Mouse (Mus musculus) testis, postnatal 14 days (tissue): ENCODE measurements around the gene Atp6v0c.

ENCODE experiments used
- DNase-seq: peaks from one replicate; pipeline ENCODE4 v3.0.0; 2021; ENCODE audit warnings: low spot score

The Atp6v0c gene

GRCm38 (mm10) chr17:24199252-24199651 lies 29.8 kb upstream of the Atp6v0c start:
- no peak for DNase-seq

GRCm38 (mm10) chr17:24197032-24197824 lies 27.7 kb upstream of the Atp6v0c start:
- DNase-seq: no peak

GRCm38 (mm10) chr17:24195349-24195748 lies 25.8 kb upstream of the Atp6v0c start:
- DNase-seq: no peak

DNA sequence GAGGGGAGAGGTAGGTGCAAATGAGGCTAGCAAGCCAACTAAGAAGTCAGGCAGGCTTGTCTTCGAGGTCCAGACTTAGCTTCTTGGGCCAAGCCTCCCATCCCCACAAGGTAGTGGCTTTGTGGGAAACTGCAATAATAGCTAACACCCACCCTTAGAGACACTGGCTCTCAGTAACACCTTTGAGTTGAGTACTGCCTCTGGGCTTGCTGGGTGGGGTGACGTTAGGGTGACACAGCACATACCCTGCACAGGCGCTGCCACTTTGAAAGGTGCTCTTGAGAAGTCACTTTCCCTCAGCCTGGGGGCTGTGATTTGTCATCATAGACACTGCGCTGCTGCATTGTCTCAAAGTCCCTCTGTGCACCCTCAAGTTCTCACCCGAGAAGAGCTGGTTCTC lies 24.3 kb upstream of the Atp6v0c start:
- DNase-seq: no peak

GRCm38 (mm10) chr17:24193268-24193667 lies 23.8 kb upstream of the Atp6v0c start:
- DNase-seq: no peak

GRCm38 (mm10) chr17:24192848-24193247 lies 23.3 kb upstream of the Atp6v0c start:
- no peak for DNase-seq

GRCm38 (mm10) chr17:24191481-24191880 lies 22.0 kb upstream of the Atp6v0c start:
- no peak for DNase-seq

GRCm38 (mm10) chr17:24190934-24191333 lies 21.4 kb upstream of the Atp6v0c start:
- DNase-seq: no peak

DNA sequence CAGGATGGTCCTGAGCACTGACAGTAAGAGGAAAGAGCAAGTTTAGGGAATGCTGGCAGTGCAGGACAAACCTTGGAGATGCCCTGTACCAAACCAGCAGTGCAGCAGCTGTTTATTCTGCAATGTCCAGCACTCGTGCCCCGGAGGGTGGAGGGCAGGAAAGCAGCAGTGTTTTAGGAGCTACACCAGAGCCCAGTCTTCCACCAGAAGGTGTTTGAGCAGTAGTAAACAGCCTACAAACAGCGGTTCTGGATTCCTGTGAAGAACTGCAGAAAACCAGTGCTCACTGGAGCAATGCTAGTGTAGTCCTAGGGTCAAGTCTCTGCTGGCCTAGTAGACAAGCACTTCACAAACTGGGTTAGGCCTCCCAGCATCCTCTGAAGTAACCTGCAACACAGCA lies 4.8 kb upstream of the Atp6v0c start:
- no peak for DNase-seq

DNA sequence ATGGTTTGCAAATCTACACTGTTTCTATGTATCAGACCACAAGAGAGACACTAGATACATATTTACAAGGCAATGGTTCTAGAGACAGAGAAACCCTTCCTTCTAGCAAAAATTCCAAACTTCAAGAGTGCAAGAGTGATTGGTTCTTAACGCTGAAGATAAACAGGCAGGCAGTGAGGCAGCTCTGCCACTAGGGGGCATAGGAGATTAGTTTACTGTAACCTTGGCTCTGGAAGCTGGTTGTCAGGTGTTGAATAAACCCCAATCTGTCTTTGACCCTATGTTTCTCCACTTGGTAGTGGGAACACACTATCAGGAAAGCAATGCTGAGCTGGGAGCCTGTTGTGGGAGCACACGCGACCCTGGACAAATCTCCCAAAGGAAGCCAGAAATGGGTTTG lies 3.9 kb upstream of the Atp6v0c start:
- peak; percentile 49 for DNase-seq

GRCm38 (mm10) chr17:24171738-24172137 lies 2.2 kb upstream of the Atp6v0c start:
- DNase-seq: no peak

DNA sequence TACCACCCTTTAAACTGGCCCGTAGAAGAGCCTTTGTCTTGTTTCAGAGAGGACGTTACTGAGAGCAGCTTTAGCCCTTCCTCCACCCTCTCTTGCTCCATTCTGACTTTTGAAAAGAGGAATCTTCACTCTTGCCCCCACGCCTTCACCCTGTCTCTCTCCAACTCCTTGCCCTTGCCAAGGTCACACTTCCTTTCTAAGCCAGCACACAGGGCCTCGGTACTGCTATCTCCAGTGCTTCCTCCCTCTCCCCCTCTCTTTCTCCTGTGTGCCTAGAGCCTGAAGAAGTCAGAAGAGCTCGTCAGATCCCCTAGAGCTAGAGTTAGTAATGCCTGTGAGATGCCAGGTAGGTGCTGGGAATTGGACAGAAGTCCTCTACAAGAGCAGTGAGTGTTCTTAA lies 1.2 kb upstream of the Atp6v0c start:
- peak; percentile 56 for DNase-seq

GRCm38 (mm10) chr17:24170125-24170524 lies 623 bp upstream of the Atp6v0c start:
- DNase-seq: no peak

GRCm38 (mm10) chr17:24168590-24169277 lies 768 bp downstream of the Atp6v0c start:
- DNase-seq: peak; percentile 83

GRCm38 (mm10) chr17:24167891-24168505 lies 1.5 kb downstream of the Atp6v0c start:
- no peak for DNase-seq

DNA sequence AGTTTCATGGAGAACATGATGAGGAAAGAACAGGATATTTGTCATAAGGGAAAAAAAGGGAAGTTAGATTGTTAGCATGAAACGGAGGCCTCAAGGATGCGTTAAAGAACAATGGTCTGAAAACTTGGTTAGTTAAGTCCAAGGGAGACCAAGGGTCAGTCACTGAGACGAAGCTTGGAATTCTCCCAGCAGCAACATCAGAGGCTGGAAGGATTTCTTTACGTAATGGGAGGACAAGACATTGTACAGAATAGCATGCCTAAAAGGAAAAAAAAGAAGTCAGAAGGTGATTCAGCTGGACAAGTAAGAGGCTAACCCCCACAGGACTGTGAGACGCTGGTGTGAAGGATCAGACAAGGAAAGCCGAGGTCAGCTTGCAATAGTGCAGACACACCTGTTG lies 2.4 kb downstream of the Atp6v0c start:
- no peak for DNase-seq

GRCm38 (mm10) chr17:24164566-24165259 lies 4.8 kb downstream of the Atp6v0c start:
- DNase-seq: no peak

DNA sequence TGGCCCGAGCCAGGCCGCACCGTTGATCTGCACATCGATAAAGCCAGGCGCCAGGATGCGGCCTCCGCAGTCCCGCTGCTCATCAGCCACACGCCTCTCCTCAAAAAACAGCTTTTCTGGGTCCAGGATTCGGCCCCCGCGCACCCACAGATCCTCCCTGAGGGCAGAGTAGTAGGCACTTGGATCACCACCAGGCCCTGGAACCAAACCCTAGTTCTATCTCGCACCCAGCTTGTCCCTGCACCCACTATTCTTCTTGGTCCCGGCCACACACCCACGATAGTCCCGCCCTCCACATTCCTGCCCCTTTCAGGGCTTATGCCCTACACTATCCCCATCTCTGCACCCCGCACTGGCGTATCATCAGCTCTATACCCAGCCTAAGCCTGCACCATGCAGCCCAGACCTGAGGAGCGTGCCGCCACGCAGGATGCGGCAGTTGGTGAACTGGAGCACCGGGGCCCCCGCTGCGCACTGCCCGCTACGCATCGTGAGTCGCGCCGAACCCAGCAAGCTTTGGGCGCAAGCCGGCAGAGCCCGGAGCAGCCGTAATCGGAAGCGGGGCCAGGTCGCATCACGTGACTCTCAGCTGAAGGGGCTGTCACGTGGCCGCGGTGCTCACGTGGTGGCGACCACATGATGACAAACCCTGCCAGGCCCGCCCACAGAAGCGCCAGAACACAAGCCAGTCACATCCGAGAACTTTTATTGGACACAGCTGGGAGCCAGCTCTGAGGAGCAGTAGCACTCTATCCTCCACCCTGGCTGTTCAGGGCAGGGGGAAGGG lies 6.1 kb downstream of the Atp6v0c start, which contains the start of gene Amdhd2:
Amdhd2 (minus strand) TSS at position 591 of the 787 bp plus-strand sequence.
- DNase-seq: peak; percentile 92

DNA sequence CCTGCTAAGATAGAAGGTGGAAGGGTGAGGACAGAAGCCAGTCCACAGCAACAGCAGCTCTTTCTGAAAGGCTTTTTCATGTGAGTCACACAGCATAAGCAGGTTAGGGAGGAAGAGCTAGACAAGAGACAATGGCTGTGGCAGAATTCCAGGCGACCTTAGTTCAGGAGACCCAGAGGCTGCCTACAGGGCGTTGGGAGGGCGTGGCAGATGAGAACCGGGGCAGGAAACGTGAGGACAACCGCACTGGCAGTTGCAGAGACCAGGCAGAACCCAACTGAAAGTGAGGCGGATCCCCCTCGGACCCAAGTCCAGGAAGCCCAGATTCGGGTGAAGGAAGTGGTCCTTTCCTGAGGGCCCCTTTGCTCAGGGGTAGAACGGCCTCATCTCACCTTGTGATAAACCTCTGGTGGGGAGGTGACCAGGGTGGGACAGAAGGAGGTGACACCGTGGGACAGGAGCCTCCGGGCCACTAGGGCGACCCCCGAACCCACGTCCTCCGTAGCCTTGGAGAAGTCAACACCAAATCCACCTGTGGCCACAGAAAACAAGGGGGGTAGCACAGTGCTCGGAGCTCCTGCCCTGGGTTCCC lies 6.8 kb downstream of the Atp6v0c start:
- no peak for DNase-seq

- no peak for DNase-seq
Observed at GRCm38 (mm10) chr17:24161466-24161865, 8.0 kb downstream of the Atp6v0c start.

GRCm38 (mm10) chr17:24157526-24157925 lies 12.0 kb downstream of the Atp6v0c start:
- DNase-seq: no peak
